Mouse (Mus musculus) hindbrain, embryonic 11.5 days (tissue): ENCODE results near the gene Crip3. TPM values are rescaled to one million over a fixed set of nuclear protein-coding genes. Genes with fewer than 3 reads are reported as not detected.

Experiments used
- ATAC-seq: fragments of 200-750 bp; cut with Nextera tagmentation; 2 replicates; pipeline ENCODE4 v1.8.0; 2017; ENCODE audit warnings: mild to moderate bottlenecking, moderate TSS enrichment, moderate library complexity; ENCODE audit not compliant: low FRiP score
- DNase-seq: peaks from one replicate; pipeline ENCODE4 v3.0.0-alpha.2; 2015; ENCODE audit warnings: low spot score
- H3K27ac ChIP-seq: fragments of 300-500 bp; sonication (generic); 2 replicates; pipeline ENCODE4 v1.5.1; 2014; ENCODE audit warnings: mild to moderate bottlenecking, low read depth, low read length
- H3K27me3 ChIP-seq: fragments of 300-500 bp; sonication (generic); 2 replicates; pipeline ENCODE4 v1.6.1; 2014; ENCODE audit warnings: mild to moderate bottlenecking, low read length, moderate library complexity, mixed read lengths; ENCODE audit not compliant: control insufficient read depth, insufficient read depth
- H3K36me3 ChIP-seq: fragments of 300-500 bp; sonication (generic); 2 replicates; pipeline ENCODE4 v1.6.1; 2014; ENCODE audit warnings: mild to moderate bottlenecking, low read length, moderate library complexity, mixed read lengths; ENCODE audit not compliant: control insufficient read depth, insufficient read depth
- H3K4me1 ChIP-seq: fragments of 300-500 bp; sonication (generic); replicated peaks from 2 replicates; pipeline ENCODE4 v1.6.1; 2014; ENCODE audit warnings: low read length, mixed read lengths; ENCODE audit not compliant: control insufficient read depth, insufficient read depth
- H3K4me2 ChIP-seq: fragments of 300-500 bp; sonication (generic); replicated peaks from 2 replicates; pipeline ENCODE4 v1.6.1; 2014; ENCODE audit warnings: mild to moderate bottlenecking, low read depth, low read length
- H3K4me3 ChIP-seq: fragments of 300-500 bp; sonication (generic); 2 replicates; pipeline ENCODE4 v1.5.1; 2014; ENCODE audit warnings: low read depth, low read length
- H3K9ac ChIP-seq: fragments of 300-500 bp; sonication (generic); 2 replicates; pipeline ENCODE4 v1.6.1; 2014; ENCODE audit warnings: low read depth, low read length
- H3K9me3 ChIP-seq: fragments of 300-500 bp; sonication (generic); 2 replicates; pipeline ENCODE4 v1.6.1; 2016; ENCODE audit warnings: low read length; ENCODE audit not compliant: control insufficient read depth
- WGBS: fragments of 180-500 bp; shearing (Covaris S2); extraction: QIAGEN DNeasy Blood & Tissue Kit; methylation state at CpG from one replicate; pipeline ENCODE4 v1.1.7; 2014; 5-methylcytosine and 5-hydroxymethylcytosine counted together
- polyA plus RNA-seq: library from polyadenylated mRNA; unstranded; fragments of >200 nt; fragmentation: Nextera tagmentation; extraction: Ambion mirVana; gene quantifications from 2 replicates; pipeline ENCODE4 v1.2.1, GENCODE M21; 2014

Crip3 gene
- polyA plus RNA-seq, 1 experiment from 2014 or later, result 0.86 TPM

DNA sequence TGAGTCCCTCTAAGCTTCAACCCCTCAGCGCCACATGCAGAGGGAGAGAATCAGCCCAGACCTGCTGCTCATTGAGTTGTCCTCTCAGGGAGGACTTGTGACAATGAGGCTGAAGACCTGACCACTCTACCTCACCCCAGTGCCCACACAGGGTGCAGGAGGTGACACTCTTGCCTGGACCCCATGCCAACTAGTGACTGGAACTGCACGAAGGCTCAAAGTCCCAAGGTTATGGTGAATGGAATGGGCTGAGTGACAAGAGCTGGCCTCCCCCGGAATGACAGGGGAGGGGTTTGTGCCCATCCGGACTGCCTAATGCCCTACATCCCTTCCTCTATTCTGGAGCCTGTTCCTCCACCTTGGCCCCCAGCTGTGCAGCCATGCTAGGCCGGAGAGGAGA, 24.0 kb downstream of the Crip3 start:
- no peaks in the 10 kb centered on the region for H3K36me3 ChIP-seq
- WGBS, result 31% methylated on average over 5 of the region's 5 CpGs
- H3K4me2 ChIP-seq, result no peak overlapping the region
- no peak overlapping the region for H3K9ac ChIP-seq
- no peak overlapping the region for H3K27ac ChIP-seq
- no peak for DNase-seq
- ATAC-seq, result no peak
- H3K9me3 ChIP-seq, result no peaks in the 10 kb centered on the region
- peaks cover 16% of the 10 kb centered on the region for H3K27me3 ChIP-seq
- no peak overlapping the region for H3K4me3 ChIP-seq
- peaks cover 16% of the 10 kb centered on the region for H3K4me1 ChIP-seq

DNA sequence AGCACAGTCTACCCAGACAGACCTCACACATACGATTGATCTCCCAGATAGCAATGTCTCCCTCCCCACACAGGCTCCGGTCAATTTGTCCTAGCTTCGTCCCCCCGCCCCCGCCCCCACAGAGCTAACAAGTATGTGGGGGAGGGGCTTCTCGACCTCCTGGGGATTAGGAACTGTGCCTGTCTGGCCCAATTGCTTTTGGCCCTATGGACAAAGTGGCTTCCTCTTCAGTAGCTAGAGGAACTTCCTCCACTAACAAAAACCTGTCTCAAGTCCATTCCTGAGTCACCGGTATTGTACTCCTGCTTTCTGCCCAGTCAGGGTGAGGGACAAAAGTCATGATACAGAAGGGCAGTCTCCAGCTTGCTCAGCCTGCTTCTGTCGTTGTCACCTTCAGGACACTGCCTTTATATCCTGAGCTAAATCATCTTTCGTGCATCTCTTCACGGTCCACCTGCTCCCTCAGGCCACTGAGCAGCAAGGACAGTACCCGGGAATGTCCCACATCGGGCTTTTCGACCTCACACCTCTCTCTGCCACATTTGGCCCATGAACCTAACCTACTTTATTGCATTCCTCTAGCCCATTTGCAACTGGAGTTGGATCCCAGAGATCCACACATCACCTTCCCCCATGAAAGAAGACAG, 24.7 kb downstream of the Crip3 start:
- Histone ChIP-seq H3K9me3 (no peaks in the 10 kb centered on the region), H3K27ac (peak overlapping the region; percentile 51; the same call in 1 of the 2 replicates), H3K9ac (no peak overlapping the region), H3K4me3 (no peak overlapping the region), H3K4me2 (peak overlapping the region; percentile 15; the same call in 1 of the 2 replicates), H3K27me3 (peaks cover 22% of the 10 kb centered on the region), H3K4me1 (peaks cover 16% of the 10 kb centered on the region), H3K36me3 (no peaks in the 10 kb centered on the region)
- WGBS, result 5% methylated on average over 13 of the region's 13 CpGs
- DNase-seq (no peak), ATAC-seq (no peak)

DNA sequence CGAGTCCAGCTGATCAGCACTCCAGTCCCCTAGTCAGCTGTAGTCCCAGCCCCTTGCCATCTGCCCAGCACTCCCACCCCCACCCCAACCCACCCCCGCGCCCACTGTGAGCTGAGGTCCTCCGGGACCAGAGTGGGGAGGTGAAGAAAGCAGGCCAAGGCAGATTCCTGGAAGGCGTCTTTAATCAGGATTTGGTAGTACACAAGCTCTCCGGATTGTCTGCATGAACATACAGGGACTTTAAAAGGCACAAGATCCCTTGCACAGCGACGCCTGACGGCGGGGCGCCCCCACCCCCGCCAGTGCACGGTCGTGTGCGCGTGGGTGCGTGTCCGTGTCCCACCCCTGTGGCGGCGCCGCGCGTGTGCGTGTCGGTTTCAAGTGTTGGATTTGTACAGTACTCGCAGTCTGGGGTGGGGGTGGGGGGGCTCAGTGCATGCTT, 25.3 kb downstream of the Crip3 start:
- Histone ChIP-seq H3K36me3 (no peaks in the 10 kb centered on the region), H3K9ac (peak overlapping the region; percentile 44; the same call in 1 of the 2 replicates), H3K27ac (peak overlapping the region; percentile 51), H3K4me3 (peak overlapping the region; percentile 23; the same call in 1 of the 2 replicates), H3K27me3 (peaks cover 22% of the 10 kb centered on the region), H3K4me1 (peaks cover 16% of the 10 kb centered on the region), H3K4me2 (peak overlapping the region; percentile 73), H3K9me3 (no peaks in the 10 kb centered on the region)
- WGBS, result 3% methylated on average over 26 of the region's 26 CpGs
- ATAC-seq (peak; percentile 47; the same call in 1 of the 2 replicates), DNase-seq (peak; percentile 48)

DNA sequence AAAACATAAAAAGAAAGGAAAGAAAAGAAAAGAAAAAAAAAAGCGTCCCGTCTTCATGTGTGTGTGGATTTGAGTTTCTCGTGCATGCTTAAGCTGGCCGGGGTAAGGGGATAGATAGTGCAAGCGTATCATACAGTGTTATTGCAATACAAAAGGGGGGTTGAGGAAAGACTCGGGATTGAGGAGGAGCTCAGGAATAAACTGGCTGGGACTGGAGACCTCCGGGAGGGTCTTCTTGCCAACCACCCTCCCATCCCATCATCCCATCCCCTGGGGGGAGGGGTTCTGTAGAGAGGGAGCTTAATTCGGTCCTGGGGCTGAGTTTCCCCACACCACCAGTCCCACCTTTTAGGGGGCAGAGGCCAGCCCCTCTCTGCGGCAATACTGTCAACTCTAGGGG, 25.8 kb downstream of the Crip3 start:
- Histone ChIP-seq H3K4me2 (peak overlapping the region; percentile 73), H3K27ac (0 out of 2 replicates have a peak overlapping the region, but pooled peaks have one; percentile 51), H3K27me3 (peaks cover 23% of the 10 kb centered on the region), H3K36me3 (no peaks in the 10 kb centered on the region), H3K9me3 (no peaks in the 10 kb centered on the region), H3K4me3 (peak overlapping the region; percentile 31), H3K4me1 (peaks cover 16% of the 10 kb centered on the region), H3K9ac (peak overlapping the region; percentile 44; the same call in 1 of the 2 replicates)
- ATAC-seq, result 0 out of 2 replicates have a peak, but pooled peaks have one; percentile 16
- DNase-seq, result peak; percentile 63
- WGBS, result 1% methylated on average over 9 of the region's 9 CpGs

DNA sequence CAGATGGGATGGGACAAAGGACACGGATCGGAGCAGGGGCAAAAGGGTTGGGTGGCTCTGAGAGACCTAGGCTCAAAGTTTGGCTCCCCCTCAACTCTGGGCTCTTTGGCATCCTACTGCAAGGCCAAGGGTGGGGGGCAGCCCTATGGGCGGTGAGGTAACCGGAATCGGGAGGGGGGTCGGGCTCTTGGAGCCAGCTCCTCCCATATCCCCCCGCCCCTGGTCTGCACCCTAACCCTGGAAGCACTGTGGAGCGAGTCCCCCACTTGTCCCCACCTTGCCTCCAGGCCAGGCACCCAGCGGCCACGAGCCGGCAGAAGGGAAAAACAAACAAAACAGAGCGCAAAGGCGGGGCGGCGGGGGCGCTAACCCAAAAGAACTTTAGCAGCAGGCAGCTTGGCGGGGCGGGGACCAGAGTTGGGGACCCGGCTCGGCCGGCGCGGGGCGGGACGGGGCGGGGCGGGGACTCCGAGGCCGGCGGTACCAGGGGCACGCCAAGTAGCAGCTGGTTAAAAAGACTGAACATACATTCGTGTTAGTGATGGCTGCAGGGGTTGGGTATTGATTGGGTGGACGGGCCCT, 26.5 kb downstream of the Crip3 start:
- DNase-seq (peak; percentile 69), ATAC-seq (peak; percentile 69)
- Histone ChIP-seq H3K9ac (peak overlapping the region; percentile 31; the same call in 1 of the 2 replicates), H3K4me1 (peaks cover 16% of the 10 kb centered on the region), H3K36me3 (no peaks in the 10 kb centered on the region), H3K9me3 (no peaks in the 10 kb centered on the region), H3K4me3 (peak overlapping the region; percentile 31), H3K27ac (no peak overlapping the region), H3K4me2 (peak overlapping the region; percentile 73), H3K27me3 (peaks cover 27% of the 10 kb centered on the region)
- 1% methylated on average over 32 of the region's 33 CpGs for WGBS

DNA sequence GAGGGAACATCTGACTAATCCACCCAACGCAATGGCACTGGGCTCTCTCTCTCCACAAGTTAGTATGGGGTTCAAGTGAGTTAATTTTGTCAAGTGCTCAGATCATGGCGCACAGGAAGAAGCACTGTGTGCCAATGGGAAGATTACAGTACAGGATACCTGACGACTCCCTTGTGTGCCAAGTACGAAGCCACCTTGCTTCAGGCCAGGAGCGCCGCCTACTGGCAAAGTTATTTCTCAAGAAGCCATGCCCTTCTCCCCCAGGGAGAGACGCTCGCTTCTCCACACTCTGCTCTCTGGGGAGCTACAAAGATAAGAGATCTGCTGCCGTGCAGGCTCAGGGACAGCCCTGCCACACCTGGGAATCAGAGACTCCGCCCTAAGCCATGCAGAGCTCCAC, 29.1 kb downstream of the Crip3 start:
- no peak for DNase-seq
- H3K4me1 ChIP-seq, result peaks cover 19% of the 10 kb centered on the region

DNA sequence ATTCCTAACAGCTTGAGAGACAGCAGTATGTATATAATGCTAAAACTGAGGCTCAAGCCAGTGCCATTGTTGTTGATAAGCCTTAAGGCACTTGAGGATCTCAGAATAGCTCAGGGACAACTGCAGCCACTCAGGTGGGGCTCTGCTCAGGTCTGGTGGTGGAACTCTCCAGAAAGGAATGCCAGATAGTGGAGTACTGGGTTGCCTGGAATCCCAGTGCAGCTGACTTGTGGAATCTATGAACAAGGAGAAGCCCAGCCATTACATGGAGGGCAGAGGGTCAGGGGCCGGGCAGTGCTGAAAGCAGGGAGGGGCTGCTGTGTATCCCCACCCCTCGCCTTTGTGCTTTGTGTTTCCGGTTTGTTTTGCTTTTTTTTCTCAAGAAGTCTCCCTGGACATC, 29.7 kb downstream of the Crip3 start:
- Histone ChIP-seq H3K9me3 (no peaks in the 10 kb centered on the region), H3K4me1 (peaks cover 15% of the 10 kb centered on the region), H3K36me3 (no peaks in the 10 kb centered on the region), H3K27ac (no peak overlapping the region), H3K4me3 (no peak overlapping the region), H3K9ac (no peak overlapping the region), H3K4me2 (no peak overlapping the region), H3K27me3 (peaks cover 40% of the 10 kb centered on the region)
- no peak for ATAC-seq
- WGBS, result 30% methylated on average over 3 of the region's 3 CpGs
- no peak for DNase-seq

More for the DNA sequence above, 29.1 kb downstream of the Crip3 start:
- no peak for ATAC-seq
- Histone ChIP-seq H3K4me3 (no peak overlapping the region), H3K4me2 (no peak overlapping the region), H3K9ac (no peak overlapping the region), H3K36me3 (no peaks in the 10 kb centered on the region), H3K27ac (no peak overlapping the region), H3K27me3 (peaks cover 42% of the 10 kb centered on the region), H3K9me3 (no peaks in the 10 kb centered on the region)
- 12% methylated on average over 10 of the region's 10 CpGs for WGBS

DNA sequence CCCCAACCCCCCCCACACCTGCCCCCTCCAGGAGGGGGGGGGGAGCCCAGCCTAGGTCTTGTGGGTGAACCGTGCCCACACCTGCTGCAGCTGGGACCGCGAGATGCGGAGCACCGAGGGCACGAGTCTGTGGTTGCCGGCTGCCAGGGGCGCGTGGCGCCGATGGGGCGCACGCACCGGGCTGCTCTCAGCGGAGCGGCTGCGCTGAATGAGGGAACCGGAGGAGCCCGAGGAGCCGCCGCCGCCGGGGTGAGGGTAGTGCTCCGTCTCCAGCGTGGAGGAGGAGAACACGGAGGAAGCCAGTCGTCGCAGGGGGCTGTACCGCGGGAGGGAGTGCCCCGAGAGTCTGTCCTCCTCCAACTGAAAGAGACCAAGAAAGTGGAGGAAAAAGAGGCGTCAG, 31.9 kb downstream of the Crip3 start:
- no peak for DNase-seq
- Histone ChIP-seq H3K4me1 (peaks cover 4% of the 10 kb centered on the region; the same call in 1 of the 2 replicates), H3K36me3 (no peaks in the 10 kb centered on the region), H3K27me3 (peaks cover 37% of the 10 kb centered on the region), H3K27ac (no peak overlapping the region), H3K9me3 (no peaks in the 10 kb centered on the region), H3K4me3 (peak overlapping the region; percentile 6; the same call in 1 of the 2 replicates), H3K4me2 (peak overlapping the region; percentile 34), H3K9ac (peak overlapping the region; percentile 19; the same call in 1 of the 2 replicates)
- WGBS, result 2% methylated on average over 24 of the region's 32 CpGs
- ATAC-seq, result no peak
